Mouse (Mus musculus): ENCODE measurements around the gene Macrod2. TPM values are rescaled to one million over a fixed set of nuclear protein-coding genes. Genes with fewer than 3 reads are reported as not detected.

The Macrod2 gene
- polyA plus RNA-seq (2014; fragmentation: Nextera tagmentation; extraction: Ambion mirVana) = 31.1 and 31.9 TPM in 2 replicates

DNA sequence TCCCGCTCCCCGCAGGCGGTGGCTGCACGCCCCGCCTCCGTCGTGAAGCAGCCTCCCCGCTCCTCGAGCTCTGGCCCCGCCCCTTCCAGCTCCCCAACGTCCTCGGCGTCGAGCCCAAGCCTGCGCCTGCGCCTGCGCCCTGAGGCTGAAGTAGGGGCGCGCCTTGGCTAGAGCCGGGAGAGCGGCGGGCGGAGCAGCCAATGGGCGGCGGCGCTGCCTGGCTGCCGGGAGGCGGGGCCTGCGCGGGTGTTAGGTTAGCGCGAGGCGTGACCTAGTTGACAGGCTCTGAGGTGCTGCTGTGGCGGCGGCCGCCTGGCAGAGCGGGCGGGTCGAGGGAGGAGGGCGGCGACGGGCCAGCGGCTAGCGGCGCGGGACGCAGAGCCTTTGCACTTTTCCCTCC lies at the start of gene Macrod2:
Gene Macrod2, plus strand, starts transcription at position 131 of the 400 bp plus-strand sequence.
- H3K27me3 ChIP-seq (ENCODE audit: insufficient read depth, low read length) = 0 out of 2 replicates have a peak, but pooled peaks cover 4% of the 10 kb centered on the region
- H3K4me1 ChIP-seq (ENCODE audit: insufficient read depth) = no peaks in the 10 kb centered on the region
- H3K27ac ChIP-seq (ENCODE audit: low read depth) = 0 out of 2 replicates have a peak within 1 kb of the TSS, but pooled peaks have one; percentile 24
- no peaks in the 10 kb centered on the region for H3K9me3 ChIP-seq (ENCODE audit: low read depth, low read length)
- peak within 1 kb of the TSS; percentile 95 for H3K4me2 ChIP-seq
- no peaks in the 10 kb centered on the region for H3K36me3 ChIP-seq (ENCODE audit: insufficient read depth)
- H3K4me3 ChIP-seq (ENCODE audit: low read depth, low read length) = peak within 1 kb of the TSS; percentile 71
- ATAC-seq (ENCODE audit: insufficient read depth) = peak; percentile 99
- peak; percentile 99 for DNase-seq
- H3K9ac ChIP-seq = peak within 1 kb of the TSS; percentile 67
- no peak for TF ChIP-seq CTCF (IDR thresholded peaks at IDR 0.05; ENCODE audit: low read depth)
- under 1% methylated on average over 46 of the region's 47 CpGs for WGBS

DNA sequence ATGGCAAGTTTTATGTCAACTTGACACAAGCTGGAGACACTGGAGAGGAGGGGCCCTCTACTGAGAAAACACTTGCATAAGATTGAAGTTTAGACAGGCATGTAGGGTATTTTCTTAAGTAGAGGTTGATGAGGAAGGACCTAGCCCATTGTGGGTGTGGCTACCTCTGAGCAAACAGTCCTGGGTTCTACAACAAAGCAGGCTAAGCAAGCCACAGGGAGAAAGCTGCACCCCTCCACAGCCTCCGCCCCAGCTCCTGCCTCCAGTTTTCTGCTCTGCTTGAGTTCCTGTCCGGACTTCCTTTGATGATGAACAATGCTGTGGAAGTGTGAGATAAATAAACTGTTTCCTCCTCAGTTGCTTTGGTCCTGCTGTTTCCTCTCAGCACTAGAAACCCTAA lies 35.2 kb upstream of the Macrod2 start:
- H3K4me2 ChIP-seq = no peak overlapping the region

DNA sequence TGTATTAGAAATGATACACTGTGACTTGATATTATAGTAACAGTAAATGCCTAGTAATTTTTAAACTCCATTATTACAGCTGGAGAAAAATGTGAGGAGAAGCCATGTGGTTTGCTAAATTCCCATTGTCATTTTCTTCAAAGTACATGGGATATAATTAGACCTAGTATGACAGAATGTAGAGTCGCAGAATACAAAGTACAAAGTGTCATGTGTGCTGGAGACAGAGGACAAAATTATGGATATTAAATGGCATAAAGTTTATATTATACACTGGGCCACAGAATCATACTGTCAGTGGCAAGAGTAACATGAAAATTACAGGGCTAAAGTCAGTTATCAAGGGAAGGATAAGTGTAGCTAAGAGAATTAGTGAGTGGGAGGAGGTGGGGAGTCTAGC lies 30.3 kb upstream of the Macrod2 start:
- ATAC-seq (ENCODE audit: insufficient read depth) (no peak), DNase-seq (no peak)
- no peak overlapping the region for H3K4me3 ChIP-seq (ENCODE audit: low read depth, low read length)
- H3K4me2 ChIP-seq = no peak overlapping the region
- no peaks in the 10 kb centered on the region for H3K4me1 ChIP-seq (ENCODE audit: insufficient read depth)
- no peaks in the 10 kb centered on the region for H3K27me3 ChIP-seq (ENCODE audit: insufficient read depth, low read length)
- no peaks in the 10 kb centered on the region for H3K9me3 ChIP-seq (ENCODE audit: low read depth, low read length)
- no peak overlapping the region for H3K9ac ChIP-seq
- TF ChIP-seq CTCF (IDR thresholded peaks at IDR 0.05; ENCODE audit: low read depth) = no peak
- H3K36me3 ChIP-seq (ENCODE audit: insufficient read depth) = no peaks in the 10 kb centered on the region
- 46% methylated on average over 1 of the region's 1 CpGs for WGBS
- no peak overlapping the region for H3K27ac ChIP-seq (ENCODE audit: low read depth)

More for the DNA sequence above, 35.2 kb upstream of the Macrod2 start:
- no peak for TF ChIP-seq CTCF (IDR thresholded peaks at IDR 0.05; ENCODE audit: low read depth)
- Histone ChIP-seq H3K36me3 (ENCODE audit: insufficient read depth) (no peaks in the 10 kb centered on the region), H3K27ac (ENCODE audit: low read depth) (no peak overlapping the region), H3K27me3 (ENCODE audit: insufficient read depth, low read length) (no peaks in the 10 kb centered on the region), H3K9ac (no peak overlapping the region), H3K4me1 (ENCODE audit: insufficient read depth) (no peaks in the 10 kb centered on the region), H3K9me3 (ENCODE audit: low read depth, low read length) (no peaks in the 10 kb centered on the region), H3K4me3 (ENCODE audit: low read depth, low read length) (no peak overlapping the region)
- ATAC-seq (ENCODE audit: insufficient read depth) (peak; percentile 89; the same call in 1 of the 2 replicates), DNase-seq (peak; percentile 45)
- WGBS = 36% methylated on average over 2 of the region's 2 CpGs

DNA sequence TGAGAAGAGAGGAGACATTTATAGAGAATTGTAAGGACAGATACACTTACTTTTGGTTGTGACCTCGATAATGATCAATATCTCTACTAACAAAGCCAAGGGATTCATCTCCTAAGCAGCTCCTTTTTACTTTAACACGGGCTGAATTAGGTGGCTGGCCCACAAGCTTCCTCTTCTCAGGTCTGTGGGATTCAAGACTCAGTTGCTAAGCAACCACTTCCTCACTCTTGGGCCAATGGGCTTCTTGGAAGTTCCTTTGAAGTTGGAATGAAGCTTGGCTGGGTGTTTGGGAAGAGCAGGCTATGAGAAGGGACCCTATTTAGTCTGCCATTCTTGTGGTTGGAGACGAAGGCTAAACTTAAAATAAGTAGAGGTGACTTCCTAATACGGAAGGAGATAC lies 5.6 kb upstream of the Macrod2 start, which contains the start of gene Sel1l2:
Gene Sel1l2, minus strand, starts transcription at position 182 of the 400 bp plus-strand sequence.
- H3K9me3 ChIP-seq (ENCODE audit: low read depth, low read length) = no peaks in the 10 kb centered on the region
- H3K27ac ChIP-seq (ENCODE audit: low read depth) = no peak within 1 kb of the TSS
- ATAC-seq (ENCODE audit: insufficient read depth) = no peak
- H3K9ac ChIP-seq = no peak within 1 kb of the TSS
- no peak within 1 kb of the TSS for H3K4me3 ChIP-seq (ENCODE audit: low read depth, low read length)
- TF ChIP-seq CTCF (IDR thresholded peaks at IDR 0.05; ENCODE audit: low read depth) = no peak
- no peak within 1 kb of the TSS for H3K4me2 ChIP-seq
- WGBS = 33% methylated on average over 4 of the region's 4 CpGs
- H3K36me3 ChIP-seq (ENCODE audit: insufficient read depth) = no peaks in the 10 kb centered on the region
- H3K27me3 ChIP-seq (ENCODE audit: insufficient read depth, low read length) = no peaks in the 10 kb centered on the region
- H3K4me1 ChIP-seq (ENCODE audit: insufficient read depth) = no peaks in the 10 kb centered on the region
- peak; percentile 35 for DNase-seq

DNA sequence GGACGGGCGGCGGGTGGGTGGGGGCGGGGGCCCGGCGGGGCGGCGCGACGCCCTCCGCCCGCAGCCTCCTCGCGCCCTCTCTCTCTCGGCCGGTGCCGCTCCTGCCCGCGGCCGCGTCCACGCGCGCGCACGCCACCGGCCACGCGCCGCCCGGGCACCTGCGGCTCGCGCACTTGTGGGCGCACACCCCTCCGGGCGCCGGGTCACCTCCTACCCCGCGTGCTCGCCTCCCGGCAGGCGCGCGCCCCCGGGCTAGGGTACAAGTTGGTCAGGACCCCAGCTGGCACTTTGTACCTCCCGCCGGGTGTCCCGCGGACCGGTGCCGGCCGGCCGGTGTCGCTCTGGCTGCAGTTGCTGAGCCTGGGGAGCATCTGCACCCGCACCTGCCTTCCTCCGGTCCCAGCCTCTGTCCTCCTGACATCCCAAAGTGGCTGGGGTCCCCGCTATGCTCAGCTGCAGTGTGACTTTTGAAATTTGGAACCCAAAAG lies 679 bp downstream of the Macrod2 start:
- H3K9ac ChIP-seq = peak overlapping the region; percentile 67
- H3K9me3 ChIP-seq (ENCODE audit: low read depth, low read length) = no peaks in the 10 kb centered on the region
- peak overlapping the region; percentile 95 for H3K4me2 ChIP-seq
- peak overlapping the region; percentile 71 for H3K4me3 ChIP-seq (ENCODE audit: low read depth, low read length)
- no peak for TF ChIP-seq CTCF (IDR thresholded peaks at IDR 0.05; ENCODE audit: low read depth)
- WGBS = under 1% methylated on average over 36 of the region's 58 CpGs
- H3K27ac ChIP-seq (ENCODE audit: low read depth) = no peak overlapping the region
- ATAC-seq (ENCODE audit: insufficient read depth) = peak; percentile 66
- H3K27me3 ChIP-seq (ENCODE audit: insufficient read depth, low read length) = 0 out of 2 replicates have a peak, but pooled peaks cover 4% of the 10 kb centered on the region
- H3K36me3 ChIP-seq (ENCODE audit: insufficient read depth) = no peaks in the 10 kb centered on the region
- DNase-seq = peak; percentile 51
- H3K4me1 ChIP-seq (ENCODE audit: insufficient read depth) = no peaks in the 10 kb centered on the region

DNA sequence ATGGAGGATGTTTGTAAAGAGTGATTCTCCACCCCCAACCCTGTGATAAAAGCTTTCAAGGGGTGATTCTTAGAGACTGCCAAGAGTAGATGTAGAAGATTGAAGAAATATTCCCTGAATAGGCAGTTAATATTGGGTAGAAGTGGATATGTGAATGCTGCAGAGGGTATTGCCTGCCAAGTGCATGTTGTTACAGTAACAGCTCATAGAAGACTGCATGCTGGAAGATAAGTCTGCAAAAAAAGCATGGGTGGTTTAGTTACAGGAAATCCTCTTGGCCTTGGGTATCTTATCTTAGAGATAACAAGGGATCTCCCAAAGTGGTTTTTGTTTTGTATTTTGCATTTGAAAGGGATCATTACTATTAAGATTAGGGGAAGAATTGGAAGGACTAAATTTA lies 30.7 kb downstream of the Macrod2 start:
- no peak overlapping the region for H3K4me2 ChIP-seq
- ATAC-seq (ENCODE audit: insufficient read depth) (no peak), DNase-seq (no peak)
- H3K27ac ChIP-seq (ENCODE audit: low read depth) = no peak overlapping the region
- H3K9ac ChIP-seq = no peak overlapping the region
- no peak for TF ChIP-seq CTCF (IDR thresholded peaks at IDR 0.05; ENCODE audit: low read depth)
- H3K36me3 ChIP-seq (ENCODE audit: insufficient read depth) = no peaks in the 10 kb centered on the region
- no peak overlapping the region for H3K4me3 ChIP-seq (ENCODE audit: low read depth, low read length)
- no peaks in the 10 kb centered on the region for H3K4me1 ChIP-seq (ENCODE audit: insufficient read depth)
- H3K27me3 ChIP-seq (ENCODE audit: insufficient read depth, low read length) = no peaks in the 10 kb centered on the region
- H3K9me3 ChIP-seq (ENCODE audit: low read depth, low read length) = no peaks in the 10 kb centered on the region

DNA sequence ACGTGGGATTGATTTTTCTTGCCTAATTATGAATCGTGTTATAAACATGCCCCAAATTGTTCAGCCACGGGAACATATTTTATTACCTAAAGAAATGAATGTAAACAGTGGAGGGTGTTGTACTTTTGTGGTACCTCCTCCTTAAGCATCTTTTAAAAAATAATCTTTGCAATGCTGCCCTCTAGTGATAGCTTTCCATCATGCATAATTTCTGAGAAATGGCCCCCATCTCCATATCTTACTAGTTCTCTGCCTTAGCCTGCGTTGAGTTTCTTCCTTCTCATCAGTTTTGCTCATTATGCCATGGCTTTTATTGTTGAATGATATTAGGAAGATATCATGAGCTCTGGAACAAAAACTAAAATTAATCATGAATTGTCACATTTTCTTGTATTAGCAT lies 32.2 kb downstream of the Macrod2 start:
- Histone ChIP-seq H3K9me3 (ENCODE audit: low read depth, low read length) (no peaks in the 10 kb centered on the region), H3K36me3 (ENCODE audit: insufficient read depth) (no peaks in the 10 kb centered on the region), H3K9ac (no peak overlapping the region), H3K27me3 (ENCODE audit: insufficient read depth, low read length) (no peaks in the 10 kb centered on the region), H3K27ac (ENCODE audit: low read depth) (no peak overlapping the region), H3K4me2 (no peak overlapping the region), H3K4me1 (ENCODE audit: insufficient read depth) (no peaks in the 10 kb centered on the region), H3K4me3 (ENCODE audit: low read depth, low read length) (no peak overlapping the region)
- DNase-seq (peak; percentile 89), ATAC-seq (ENCODE audit: insufficient read depth) (peak; percentile 44; the same call in 1 of the 2 replicates)
- 11% methylated on average over 4 of the region's 4 CpGs for WGBS
- peak; percentile 64 for TF ChIP-seq CTCF (IDR thresholded peaks at IDR 0.05; ENCODE audit: low read depth)
